Mouse (Mus musculus) erythroblast, embryonic 14.5 days (primary cell): ENCODE data around the gene Arl6ip4.

ENCODE experiments used
- GATA1 ChIP-seq: IDR thresholded peaks from 2 replicates; pipeline ENCODE4 v1.6.1; 2012; ENCODE audit warnings: low read length, inconsistent platforms, mixed read lengths
- TAL1 ChIP-seq: IDR thresholded peaks from 3 replicates; pipeline ENCODE4 v1.6.1; 2012; ENCODE audit warnings: low read length, inconsistent platforms, mixed read lengths

GRCm38 (mm10) chr5:124086876-124087275 lies 29.0 kb upstream of the Arl6ip4 start:
- TF ChIP-seq GATA1 (no peak), TAL1 (no peak)
